8 mouse cellular contexts compared by ENCODE assay signal in genomic region chr5:137268131-137268910, GRCm38 (mm10). TPM values are rescaled to one million over a fixed set of nuclear protein-coding genes. Genes with fewer than 3 reads are reported as not detected.
DNase-seq lines count a peak whose midpoint lies in the region; ATAC-seq and TF ChIP-seq lines count a peak whose summit lies in the region.

No protein-coding gene starts in this region.

- peaks cover 4% of the 10 kb centered on the region; the same call in 1 of the 2 replicates for H3K9me3 ChIP-seq in kidney, embryonic 16.5 days (ENCODE audit: low read length)
- no peaks in the 10 kb centered on the region; the same call in 1 of the 2 replicates for H3K9me3 ChIP-seq in kidney, postnatal 0 days (replicated peaks; ENCODE audit: low read length)

- H3K9ac ChIP-seq in kidney, embryonic 16.5 days (replicated peaks; ENCODE audit: low read length): 0 out of 2 replicates have a peak overlapping the region, but pooled peaks have one; percentile 31
- H3K9ac ChIP-seq in kidney, postnatal 0 days (ENCODE audit: low read depth, low read length): no peak overlapping the region

- 23% methylated on average over 16 of the region's 18 CpGs for WGBS in kidney, embryonic 16.5 days
- WGBS in kidney, postnatal 0 days: 12% methylated on average over 18 of the region's 18 CpGs

- H3K27me3 ChIP-seq in kidney, embryonic 16.5 days (ENCODE audit: insufficient read depth, low read length): no peaks in the 10 kb centered on the region
- no peaks in the 10 kb centered on the region for H3K27me3 ChIP-seq in kidney, postnatal 0 days (ENCODE audit: insufficient read depth, low read length)

- no peak overlapping the region for H3K27ac ChIP-seq in kidney, embryonic 16.5 days (ENCODE audit: low read length)
- no peak overlapping the region for H3K27ac ChIP-seq in kidney, postnatal 0 days

- H3K4me2 ChIP-seq in kidney, embryonic 16.5 days (replicated peaks; ENCODE audit: low read depth, low read length): peak overlapping the region; percentile 47
- H3K4me2 ChIP-seq in kidney, postnatal 0 days (ENCODE audit: low read length): peak overlapping the region; percentile 40

- TF ChIP-seq CTCF in kidney, postnatal 0 days (IDR thresholded peaks at IDR 0.05; ENCODE audit: low read depth): no peak

- DNase-seq in kidney, adult 11 months: no peak
- DNase-seq in heart, adult 9 months (ENCODE audit: low spot score in 2 of 2): peak; percentile 43 to 67
- DNase-seq in kidney, postnatal 0 days (ENCODE audit: low spot score): no peak
- DNase-seq in thymus, adult 18-20 months: peak; percentile 56 to 72
- no peak for DNase-seq in T-cell, adult 2 months (ENCODE audit: low spot score)
- DNase-seq in right cerebral cortex, postnatal 4 days: no peak

- peak overlapping the region; percentile 26 for H3K4me3 ChIP-seq in kidney, embryonic 16.5 days (ENCODE audit: low read length)
- no peak overlapping the region for H3K4me3 ChIP-seq in kidney, postnatal 0 days (replicated peaks; ENCODE audit: low read depth, low read length)

- H3K36me3 ChIP-seq in kidney, embryonic 16.5 days (ENCODE audit: insufficient read depth, low read length): no peaks in the 10 kb centered on the region
- H3K36me3 ChIP-seq in kidney, postnatal 0 days (ENCODE audit: insufficient read depth, low read length): no peaks in the 10 kb centered on the region

- peaks cover 7% of the 10 kb centered on the region for H3K4me1 ChIP-seq in kidney, embryonic 16.5 days (ENCODE audit: insufficient read depth, low read length)
- H3K4me1 ChIP-seq in kidney, postnatal 0 days (replicated peaks; ENCODE audit: insufficient read depth, low read length): no peaks in the 10 kb centered on the region

- 0 out of 2 replicates have a peak, but pooled peaks have one; percentile 39 for ATAC-seq in kidney, embryonic 16.5 days (ENCODE audit: low FRiP score, low TSS enrichment)
- ATAC-seq in kidney, postnatal 0 days (replicated peaks; ENCODE audit: low FRiP score, low read depth): no peak
- ATAC-seq in megakaryocyte, adult 5-6 weeks (ENCODE audit: poor library complexity, severe bottlenecking): no peak

RNA-seq across cellular contexts. Expression of gene Ache, which starts 19.0 kb away (rescaled TPM):
- 3.0 and 3.1 TPM in 2 replicates for polyA plus RNA-seq in kidney, embryonic 16.5 days (2015; fragmentation: Nextera tagmentation; extraction: Ambion mirVana)
- 6.5 and 7.4 TPM in 2 replicates for polyA plus RNA-seq in kidney, postnatal 0 days (2015; fragmentation: Nextera tagmentation; extraction: Ambion mirVana)
- total RNA-seq in megakaryocyte, adult 5-6 weeks (2015): 0.09 and 0.50 TPM in 2 replicates
- total RNA-seq in megakaryocyte, adult 5-6 weeks (2017): 0.07 and 0.08 TPM in 2 replicates

RNA-seq across cellular contexts. Expression of gene Ufsp1, which starts 26.1 kb away (rescaled TPM):
- 7.2 and 7.8 TPM in 2 replicates for polyA plus RNA-seq in kidney, embryonic 16.5 days (2015; fragmentation: Nextera tagmentation; extraction: Ambion mirVana)
- polyA plus RNA-seq in kidney, postnatal 0 days (2015; fragmentation: Nextera tagmentation; extraction: Ambion mirVana): 11.4 and 12.8 TPM in 2 replicates
- 0.18 and 1.4 TPM in 2 replicates for total RNA-seq in megakaryocyte, adult 5-6 weeks (2015)
- 0.24 and 0.59 TPM in 2 replicates for total RNA-seq in megakaryocyte, adult 5-6 weeks (2017)

RNA-seq across cellular contexts. Expression of gene Srrt, which starts 39.2 kb away (rescaled TPM):
- polyA plus RNA-seq in kidney, embryonic 16.5 days (2015; fragmentation: Nextera tagmentation; extraction: Ambion mirVana): 158 and 165 TPM in 2 replicates
- 68.0 and 77.7 TPM in 2 replicates for polyA plus RNA-seq in kidney, postnatal 0 days (2015; fragmentation: Nextera tagmentation; extraction: Ambion mirVana)
- 71.9 and 97.1 TPM in 2 replicates for total RNA-seq in megakaryocyte, adult 5-6 weeks (2015)
- total RNA-seq in megakaryocyte, adult 5-6 weeks (2017): 158 and 222 TPM in 2 replicates

RNA-seq across cellular contexts. Expression of gene Trip6, which starts 45.9 kb away (rescaled TPM):
- polyA plus RNA-seq in kidney, embryonic 16.5 days (2015; fragmentation: Nextera tagmentation; extraction: Ambion mirVana): 90.1 and 102 TPM in 2 replicates
- polyA plus RNA-seq in kidney, postnatal 0 days (2015; fragmentation: Nextera tagmentation; extraction: Ambion mirVana): 74.8 and 75.6 TPM in 2 replicates
- total RNA-seq in megakaryocyte, adult 5-6 weeks (2015): 4.1 and 4.2 TPM in 2 replicates
- total RNA-seq in megakaryocyte, adult 5-6 weeks (2017): 2.1 and 2.9 TPM in 2 replicates

RNA-seq across cellular contexts. Expression of gene Muc3a, which starts 56.1 kb away (rescaled TPM):
- 0.21 and 0.32 TPM in 2 replicates for polyA plus RNA-seq in kidney, embryonic 16.5 days (2015; fragmentation: Nextera tagmentation; extraction: Ambion mirVana)
- 0.09 and 0.13 TPM in 2 replicates for polyA plus RNA-seq in kidney, postnatal 0 days (2015; fragmentation: Nextera tagmentation; extraction: Ambion mirVana)
- 0.87 and 1.4 TPM in 2 replicates for total RNA-seq in megakaryocyte, adult 5-6 weeks (2015)
- 0.08 and 0.29 TPM in 2 replicates for total RNA-seq in megakaryocyte, adult 5-6 weeks (2017)

Comparison
In these comparisons a context has a peak if more than half of its experiments do, and no peak if none do; other contexts are left out.
1. DNase-seq: peak in heart, adult 9 months (2 of 2) and thymus, adult 18-20 months (2 of 2); none in kidney, adult 11 months (single experiment), kidney, postnatal 0 days (single experiment), T-cell, adult 2 months (single experiment) and right cerebral cortex, postnatal 4 days (single experiment).